Mouse (Mus musculus) E14TG2a.4 (cell line): ENCODE results near the gene Prdm8.

Source experiments
- H3K27me3 ChIP-seq: 2 replicates; pipeline ENCODE4 v1.6.1; 2014; ENCODE audit warnings: low read length, control low read depth; ENCODE audit not compliant: insufficient read depth
- H3K36me3 ChIP-seq: 2 replicates; pipeline ENCODE4 v1.6.1; 2014; ENCODE audit warnings: low read length, control low read depth; ENCODE audit not compliant: insufficient read depth
- H3K4me1 ChIP-seq: replicated peaks from 2 replicates; pipeline ENCODE4 v1.6.1; 2014; ENCODE audit warnings: low read depth, low read length, control low read depth
- H3K4me3 ChIP-seq: replicated peaks from 2 replicates; pipeline ENCODE4 v1.5.1; 2014; ENCODE audit warnings: mild to moderate bottlenecking, low read length
- H3K9me3 ChIP-seq: 2 replicates; pipeline ENCODE4 v1.6.1; 2014; ENCODE audit warnings: low read length, control low read depth
- CTCF ChIP-seq: conservative IDR thresholded peaks from 2 replicates; pipeline ENCODE4 v1.5.1; 2014; ENCODE audit warnings: low read length
- NANOG ChIP-seq: IDR thresholded peaks from 2 replicates; pipeline ENCODE4 v1.6.1; 2014; ENCODE audit warnings: borderline replicate concordance, low read length, mixed read lengths
- POU5F1 ChIP-seq: IDR thresholded peaks from 2 replicates; pipeline ENCODE4 v1.6.1; 2014; ENCODE audit warnings: low read length, borderline replicate concordance

Prdm8 gene

DNA sequence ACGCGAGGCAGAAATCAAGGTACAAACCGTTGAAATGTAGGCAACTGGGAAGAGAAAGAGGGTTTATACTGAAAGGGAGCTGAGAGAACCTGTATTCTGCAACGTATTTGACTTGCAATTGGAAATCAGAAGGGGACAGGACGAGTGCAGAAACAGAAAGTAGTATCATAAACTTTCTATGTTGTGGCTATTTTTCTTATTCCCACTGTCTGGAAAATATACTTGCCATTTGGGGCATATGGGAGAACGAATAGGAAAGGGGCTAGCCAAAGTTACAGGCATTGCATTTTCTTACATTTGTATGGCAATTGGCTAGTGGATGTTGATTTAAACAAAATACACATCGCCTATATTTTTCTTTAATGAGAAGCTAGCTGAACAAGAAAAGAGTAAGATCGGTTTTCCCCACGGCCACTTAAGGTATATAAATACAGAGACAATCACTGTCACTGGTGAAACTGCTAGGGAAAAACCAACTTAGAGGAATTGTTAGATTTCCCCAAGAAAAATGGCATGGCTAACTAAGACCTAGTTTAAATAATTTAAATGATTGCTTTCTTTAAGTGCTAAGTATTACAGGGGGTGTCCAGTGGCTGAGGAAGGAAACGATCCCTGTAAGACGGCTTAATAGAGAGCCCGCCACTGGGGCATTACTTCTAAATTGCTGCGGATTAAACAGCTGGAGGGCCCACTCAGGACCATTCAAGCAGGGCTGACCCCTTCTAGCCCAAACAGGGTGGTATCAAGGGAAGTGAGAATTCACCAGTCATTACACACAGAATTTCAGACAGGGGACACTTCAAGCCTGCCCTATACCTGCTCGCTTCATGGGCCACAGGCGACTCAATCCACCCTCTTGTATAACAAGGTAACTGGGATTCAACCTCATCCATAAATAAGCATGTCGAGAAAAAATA, 14.9 kb downstream of the Prdm8 start:
- Histone ChIP-seq H3K9me3 (no peaks in the 10 kb centered on the region), H3K4me1 (peaks cover 33% of the 10 kb centered on the region), H3K4me3 (no peak overlapping the region), H3K36me3 (no peaks in the 10 kb centered on the region), H3K27me3 (peaks cover 96% of the 10 kb centered on the region)
- TF ChIP-seq NANOG (no peak), POU5F1 (no peak), CTCF (no peak)

DNA sequence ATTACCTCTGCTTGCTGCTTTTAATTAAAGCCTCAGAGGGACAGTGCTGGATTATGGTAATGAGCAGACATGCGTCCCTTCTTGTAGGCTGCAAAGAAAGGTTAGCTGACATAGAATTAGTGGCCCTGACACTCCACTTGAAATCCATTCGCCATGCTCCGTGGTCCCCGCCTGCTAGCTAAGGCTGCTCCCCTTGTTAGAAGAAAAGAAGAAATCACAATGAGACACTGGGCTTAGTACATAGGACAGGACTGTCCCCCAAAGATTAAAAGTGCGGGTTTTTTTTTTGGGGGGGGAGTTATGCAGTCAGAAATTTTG, 15.6 kb downstream of the Prdm8 start:
- H3K4me1 ChIP-seq = peaks cover 33% of the 10 kb centered on the region
- no peak overlapping the region for H3K4me3 ChIP-seq
- TF ChIP-seq POU5F1 (no peak), CTCF (no peak), NANOG (no peak)
- H3K9me3 ChIP-seq = no peaks in the 10 kb centered on the region
- H3K36me3 ChIP-seq = no peaks in the 10 kb centered on the region
- H3K27me3 ChIP-seq = peaks cover 94% of the 10 kb centered on the region

DNA sequence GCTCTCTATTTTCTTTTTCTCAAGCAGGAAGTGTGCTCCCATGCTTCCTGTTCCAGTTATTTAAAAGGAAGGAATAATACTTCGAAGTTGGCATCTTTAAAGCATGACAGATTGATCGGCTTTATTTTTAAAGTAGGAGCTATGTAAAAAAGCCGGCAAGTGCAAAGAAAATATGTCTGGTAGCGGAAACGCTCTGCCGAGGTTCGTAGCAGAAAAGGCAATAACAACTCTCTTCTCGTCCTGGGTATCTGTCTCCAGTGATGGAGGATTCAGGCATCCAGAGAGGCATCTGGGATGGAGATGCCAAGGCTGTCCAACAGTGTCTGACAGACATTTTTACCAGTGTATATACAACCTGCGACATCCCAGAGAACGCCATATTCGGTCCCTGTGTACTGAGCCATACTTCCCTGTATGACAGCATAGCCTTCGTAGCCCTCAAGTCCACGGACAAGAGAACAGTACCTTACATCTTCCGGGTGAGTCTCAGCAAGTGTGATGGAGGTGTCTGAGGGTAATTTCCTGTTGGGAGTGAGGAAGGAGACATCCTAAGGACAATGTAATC, 16.1 kb downstream of the Prdm8 start:
- H3K4me3 ChIP-seq = no peak overlapping the region
- H3K4me1 ChIP-seq = peaks cover 33% of the 10 kb centered on the region
- TF ChIP-seq NANOG = no peak
- no peak for TF ChIP-seq CTCF
- TF ChIP-seq POU5F1 = no peak
- H3K9me3 ChIP-seq = no peaks in the 10 kb centered on the region
- H3K27me3 ChIP-seq = peaks cover 95% of the 10 kb centered on the region
- H3K36me3 ChIP-seq = no peaks in the 10 kb centered on the region

DNA sequence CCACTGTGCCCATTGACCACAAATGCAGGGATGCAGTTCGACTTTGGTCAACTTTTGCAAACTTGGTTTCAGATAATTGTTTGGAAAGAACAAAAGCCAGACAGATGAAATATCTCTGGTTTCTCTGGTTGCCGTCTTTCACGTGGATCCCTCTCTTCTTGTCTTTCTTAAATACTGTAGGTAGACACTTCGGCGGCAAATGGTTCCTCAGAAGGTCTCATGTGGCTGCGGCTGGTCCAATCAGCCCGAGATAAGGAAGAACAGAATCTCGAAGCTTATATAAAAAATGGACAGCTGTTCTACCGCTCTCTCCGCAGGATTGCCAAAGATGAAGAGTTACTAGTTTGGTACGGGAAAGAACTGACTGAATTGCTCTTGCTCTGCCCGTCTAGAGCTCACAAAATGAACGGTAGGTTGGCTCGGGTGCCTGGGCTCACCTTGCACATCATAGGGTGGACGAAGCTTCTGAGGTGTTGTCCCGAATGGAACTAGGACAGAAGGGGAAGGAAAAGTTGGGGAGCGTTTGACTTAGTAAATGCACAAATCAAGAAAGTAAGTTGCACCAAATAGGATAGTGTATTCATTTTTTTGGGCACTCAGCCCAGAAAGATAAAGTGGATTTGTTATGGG, 17.4 kb downstream of the Prdm8 start:
- Histone ChIP-seq H3K27me3 (peaks cover 95% of the 10 kb centered on the region), H3K4me1 (peaks cover 35% of the 10 kb centered on the region), H3K36me3 (no peaks in the 10 kb centered on the region), H3K4me3 (no peak overlapping the region; the same call in 1 of the 2 replicates), H3K9me3 (no peaks in the 10 kb centered on the region)
- no peak for TF ChIP-seq POU5F1
- TF ChIP-seq CTCF = no peak
- TF ChIP-seq NANOG = no peak

DNA sequence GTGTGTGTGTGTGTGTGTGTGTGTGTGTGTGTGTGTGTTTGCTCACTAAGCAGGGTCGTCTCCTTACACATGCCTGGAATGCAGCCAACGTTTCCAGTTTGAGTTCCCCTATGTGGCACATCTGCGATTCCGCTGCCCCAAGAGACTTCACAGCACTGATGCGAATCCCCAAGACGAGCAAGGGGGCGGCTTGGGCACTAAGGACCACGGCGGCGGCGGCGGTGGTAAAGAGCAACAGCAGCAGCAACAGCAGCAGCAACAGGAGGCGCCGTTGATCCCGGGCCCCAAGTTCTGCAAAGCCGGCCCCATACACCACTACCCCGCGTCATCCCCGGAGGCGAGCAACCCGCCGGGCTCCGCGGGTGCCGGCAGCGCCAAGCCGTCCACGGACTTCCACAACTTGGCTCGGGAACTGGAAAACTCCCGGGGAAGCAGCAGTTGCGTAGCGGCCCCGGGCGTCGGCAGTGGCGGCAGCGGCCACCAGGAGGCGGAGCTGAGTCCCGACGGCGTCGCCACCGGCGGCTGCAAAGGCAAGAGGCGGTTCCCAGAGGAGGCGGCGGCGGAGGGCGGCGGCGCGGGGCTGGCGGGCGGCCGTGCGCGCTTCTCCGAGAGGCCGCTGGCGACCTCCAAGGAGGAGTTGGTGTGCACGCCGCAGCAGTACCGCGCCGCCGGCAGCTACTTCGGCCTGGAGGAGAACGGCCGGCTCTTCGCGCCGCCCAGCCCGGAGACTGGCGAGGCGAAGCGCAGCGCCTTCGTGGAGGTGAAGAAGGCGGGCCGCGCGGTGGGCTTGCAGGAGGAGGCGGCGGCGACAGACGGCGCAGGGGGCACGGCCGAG, 18.2 kb downstream of the Prdm8 start:
- Histone ChIP-seq H3K4me1 (peaks cover 34% of the 10 kb centered on the region), H3K9me3 (no peaks in the 10 kb centered on the region), H3K4me3 (peak overlapping the region; percentile 78), H3K36me3 (no peaks in the 10 kb centered on the region), H3K27me3 (peaks cover 95% of the 10 kb centered on the region)
- TF ChIP-seq CTCF (no peak), NANOG (no peak), POU5F1 (no peak)

DNA sequence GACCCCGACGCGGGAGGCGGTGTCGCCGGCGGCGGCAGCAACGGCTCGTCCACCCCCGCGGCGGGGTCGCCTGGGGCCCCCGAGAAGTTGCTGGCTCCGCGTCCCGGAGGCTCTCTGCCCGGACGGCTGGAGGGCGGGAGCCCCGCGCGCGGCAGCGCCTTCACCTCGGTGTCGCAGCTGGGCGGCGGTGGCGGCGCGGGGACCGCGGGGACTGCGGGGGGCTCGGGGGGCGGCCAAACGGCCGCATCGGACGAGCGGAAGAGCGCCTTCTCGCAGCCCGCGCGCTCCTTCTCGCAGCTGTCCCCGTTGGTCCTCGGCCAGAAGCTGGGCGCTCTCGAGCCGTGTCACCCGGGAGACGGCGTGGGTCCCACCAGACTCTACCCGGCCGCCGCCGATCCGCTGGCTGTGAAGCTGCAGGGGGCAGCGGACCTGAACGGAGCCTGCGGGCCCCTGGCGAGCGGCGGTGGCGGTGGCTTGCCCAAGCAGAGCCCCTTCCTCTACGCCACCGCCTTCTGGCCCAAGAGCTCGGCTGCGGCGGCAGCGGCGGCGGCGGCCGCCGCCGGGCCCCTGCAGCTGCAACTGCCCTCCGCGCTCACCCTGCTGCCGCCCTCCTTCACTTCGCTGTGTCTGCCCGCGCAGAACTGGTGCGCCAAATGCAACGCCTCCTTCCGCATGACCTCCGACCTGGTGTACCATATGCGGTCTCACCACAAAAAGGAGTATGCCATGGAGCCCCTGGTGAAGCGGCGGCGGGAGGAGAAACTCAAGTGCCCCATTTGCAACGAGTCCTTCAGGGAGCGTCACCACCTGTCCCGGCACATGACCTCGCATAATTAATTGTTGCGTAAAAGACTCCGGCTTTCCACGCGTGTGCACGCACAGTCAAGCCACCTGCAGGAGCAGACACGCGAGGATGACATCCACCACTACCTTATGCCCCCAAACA, 19.1 kb downstream of the Prdm8 start:
- peak overlapping the region; percentile 78 for H3K4me3 ChIP-seq

DNA sequence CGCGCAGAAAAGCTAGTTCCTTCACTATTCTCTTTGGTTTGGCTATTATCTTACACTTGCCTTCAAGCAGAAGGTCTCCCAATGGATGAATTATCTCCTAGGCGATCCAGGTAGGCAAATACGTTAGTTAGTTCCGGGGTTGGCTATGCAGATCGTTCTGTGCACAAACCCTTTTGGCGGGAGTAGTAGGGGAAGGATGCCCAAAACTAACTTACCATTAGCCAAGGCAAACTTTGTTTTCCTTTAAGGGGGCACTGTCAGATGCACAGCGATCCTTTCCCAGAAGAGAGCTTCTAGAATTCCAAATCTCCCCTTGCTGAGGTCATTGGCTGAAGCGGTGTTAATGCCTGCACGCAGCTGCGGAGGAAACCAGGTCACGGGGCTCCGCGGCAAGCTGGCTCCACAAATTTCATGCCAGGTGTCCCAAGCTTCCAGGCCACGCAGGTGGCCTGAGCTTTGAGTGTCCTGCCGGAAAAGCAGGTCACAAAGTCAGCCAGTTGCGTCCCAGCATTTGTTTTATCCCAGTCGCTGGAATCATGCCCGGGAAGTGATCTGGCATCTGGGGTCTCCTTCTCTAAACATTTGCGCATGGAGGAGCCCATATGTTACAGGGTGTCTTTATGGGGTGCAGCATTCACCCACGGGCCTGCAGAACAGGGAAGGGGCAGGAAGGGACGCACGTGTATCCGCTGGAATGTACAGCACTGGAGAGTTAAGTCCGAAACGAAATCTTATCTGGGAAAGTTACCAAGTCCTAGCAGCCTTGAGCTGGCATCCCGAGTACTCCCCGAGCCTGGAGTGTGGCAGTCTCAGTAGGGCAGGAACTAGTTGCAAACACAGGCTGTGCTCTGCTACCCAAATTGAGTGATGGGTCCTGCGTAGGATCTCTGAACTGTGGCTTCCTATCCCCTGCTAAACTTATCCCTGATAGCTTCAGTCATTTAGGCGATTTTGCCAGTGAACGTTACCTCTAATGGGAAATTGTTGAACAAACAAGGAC, 22.5 kb downstream of the Prdm8 start:
- H3K36me3 ChIP-seq = no peaks in the 10 kb centered on the region
- peaks cover 76% of the 10 kb centered on the region for H3K27me3 ChIP-seq
- H3K4me1 ChIP-seq = peaks cover 20% of the 10 kb centered on the region
- no peaks in the 10 kb centered on the region for H3K9me3 ChIP-seq
- TF ChIP-seq NANOG = no peak
- no peak for TF ChIP-seq POU5F1
- no peak for TF ChIP-seq CTCF
- H3K4me3 ChIP-seq = peak overlapping the region; percentile 17

More for the DNA sequence above, 19.1 kb downstream of the Prdm8 start:
- no peaks in the 10 kb centered on the region for H3K9me3 ChIP-seq
- TF ChIP-seq NANOG (no peak), POU5F1 (no peak), CTCF (no peak)
- H3K36me3 ChIP-seq = no peaks in the 10 kb centered on the region
- peaks cover 26% of the 10 kb centered on the region for H3K4me1 ChIP-seq
- H3K27me3 ChIP-seq = peaks cover 95% of the 10 kb centered on the region
